Mouse (Mus musculus): ENCODE measurements around the gene Prr27.

Gene Prr27

DNA sequence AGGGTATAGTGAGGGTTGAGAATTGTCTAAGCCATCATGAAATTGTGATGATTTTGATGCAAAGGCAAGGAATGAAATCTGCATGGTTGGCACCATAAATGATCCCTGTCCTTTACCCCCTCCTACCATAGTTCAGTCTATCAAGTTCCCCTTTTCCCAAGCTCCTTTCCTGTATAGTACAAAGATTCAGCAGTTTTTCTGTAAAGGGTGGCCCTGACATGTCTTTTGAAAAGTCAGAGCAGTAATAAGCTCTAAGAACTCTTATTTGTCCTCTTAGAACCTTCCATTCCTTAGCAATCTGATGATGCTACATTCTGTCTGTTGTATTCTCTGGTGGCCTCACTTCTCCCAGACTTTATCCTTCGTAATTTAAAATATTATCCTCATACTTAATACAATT, at the start of gene Prr27:
TSS of gene Prr27 (plus strand) at position 301 of the 400 bp plus-strand sequence.
- in situ Hi-C loops (cut with MboI), result no loop called here

DNA sequence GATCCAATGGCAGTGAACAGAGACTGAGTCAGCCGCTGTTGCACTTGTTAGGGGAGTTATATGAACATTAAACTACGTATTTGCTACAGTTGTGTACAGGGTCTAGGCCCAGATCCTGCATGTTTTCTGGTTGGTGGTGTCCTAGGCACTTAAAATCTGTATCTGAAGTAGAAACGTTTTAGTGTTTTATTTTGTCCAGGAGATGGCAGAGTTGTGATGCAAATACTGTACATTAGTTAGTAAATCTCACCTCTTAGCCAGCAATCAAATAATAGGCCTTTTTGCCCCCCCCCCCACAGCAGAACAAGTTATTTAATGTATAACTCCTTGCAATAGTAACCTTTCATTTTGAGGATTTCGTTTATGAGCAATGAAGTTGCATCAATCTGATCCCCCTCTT, 42.8 kb upstream of the Prr27 start:
- in situ Hi-C loops (cut with MboI), result no loop called here

DNA sequence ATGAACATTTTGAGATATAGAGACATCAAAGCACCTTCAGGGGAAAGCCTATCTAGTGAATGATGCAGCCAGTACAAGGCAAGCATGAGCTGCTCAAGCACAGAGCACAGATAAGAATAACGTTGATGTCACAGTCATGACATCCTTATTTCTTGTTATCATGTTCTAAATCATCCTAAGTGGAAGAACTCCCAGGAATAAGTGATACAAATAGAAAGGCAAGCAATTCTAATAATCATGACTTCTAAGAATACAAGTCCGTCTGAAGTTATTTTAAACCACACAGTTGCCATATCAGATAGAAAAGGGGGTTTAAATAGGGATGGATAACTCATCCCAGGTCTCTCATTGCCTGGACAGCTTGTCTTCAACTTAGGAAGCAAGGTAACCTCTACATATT, 17.7 kb upstream of the Prr27 start, which contains the start of gene Csn1s2b:
TSS of gene Csn1s2b (plus strand) at position 301 of the 400 bp plus-strand sequence.
- in situ Hi-C loops (cut with MboI), result no loop called here

DNA sequence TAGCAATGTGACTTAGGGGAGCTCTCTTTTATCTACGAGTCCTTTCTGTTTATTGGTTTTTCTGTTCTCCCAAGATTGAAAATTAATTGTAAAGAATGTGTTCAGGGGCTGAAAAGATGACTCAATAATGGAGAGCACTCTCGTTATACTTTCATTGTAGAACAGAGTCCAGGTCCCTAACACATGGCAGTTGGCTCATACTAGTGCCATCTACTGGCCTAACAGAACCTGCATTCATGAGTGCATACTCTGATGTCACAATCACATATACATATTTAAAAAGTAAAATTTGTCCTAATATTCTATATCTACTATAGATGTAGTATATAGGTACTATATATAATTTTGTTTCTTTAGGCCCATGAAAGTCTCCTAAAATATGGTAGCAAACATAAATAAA, 16.2 kb upstream of the Prr27 start:
- in situ Hi-C loops (cut with MboI), result no loop called here

DNA sequence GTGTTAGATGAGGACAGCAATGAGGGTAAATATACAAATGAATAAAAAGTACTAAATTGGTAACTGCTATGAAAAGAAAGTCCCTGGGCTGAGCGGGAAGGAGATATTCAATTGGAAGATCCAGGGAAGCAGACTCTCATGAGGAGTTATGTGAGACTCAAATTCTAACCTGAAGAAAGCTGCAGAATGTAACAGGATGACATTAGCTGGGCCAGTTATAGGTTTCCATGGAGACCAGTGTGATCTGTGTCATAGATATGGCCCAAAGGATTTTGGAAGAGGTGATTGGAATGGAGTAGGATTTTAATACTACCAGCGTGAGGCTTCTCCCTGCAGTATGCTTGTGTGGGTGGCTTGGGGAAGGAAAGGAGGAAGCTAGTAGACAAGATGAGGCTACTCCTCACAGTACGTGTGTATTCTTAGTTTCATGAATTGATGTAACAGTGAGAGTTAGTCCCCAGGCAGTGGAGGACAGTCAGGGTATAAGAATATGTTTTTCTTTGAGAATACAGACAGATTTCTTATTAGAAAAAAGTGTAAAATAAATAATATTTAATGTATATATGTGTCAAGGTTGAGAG, 29.7 kb downstream of the Prr27 start:
- in situ Hi-C loops (cut with MboI), result no loop called here

DNA sequence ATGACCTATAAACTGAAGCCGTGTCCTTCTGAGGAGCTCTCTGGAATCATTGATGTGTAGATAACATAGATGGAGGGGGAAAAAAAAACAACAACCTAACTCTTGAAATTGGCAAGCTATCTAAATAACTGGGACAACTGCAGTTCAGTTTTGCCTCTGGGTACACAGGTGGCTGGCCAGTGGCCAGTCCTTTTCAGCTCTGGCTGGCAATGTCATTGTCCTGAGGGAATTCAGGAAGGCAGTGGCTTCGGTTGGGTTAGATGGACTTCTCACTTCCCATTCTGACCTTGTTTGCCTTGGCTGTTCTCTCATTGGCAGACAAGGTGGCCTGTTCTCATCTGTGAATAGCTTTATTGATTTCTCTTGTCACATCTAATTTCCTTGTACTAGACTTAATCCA, 44.6 kb downstream of the Prr27 start:
- in situ Hi-C loops (cut with MboI), result no loop called here

DNA sequence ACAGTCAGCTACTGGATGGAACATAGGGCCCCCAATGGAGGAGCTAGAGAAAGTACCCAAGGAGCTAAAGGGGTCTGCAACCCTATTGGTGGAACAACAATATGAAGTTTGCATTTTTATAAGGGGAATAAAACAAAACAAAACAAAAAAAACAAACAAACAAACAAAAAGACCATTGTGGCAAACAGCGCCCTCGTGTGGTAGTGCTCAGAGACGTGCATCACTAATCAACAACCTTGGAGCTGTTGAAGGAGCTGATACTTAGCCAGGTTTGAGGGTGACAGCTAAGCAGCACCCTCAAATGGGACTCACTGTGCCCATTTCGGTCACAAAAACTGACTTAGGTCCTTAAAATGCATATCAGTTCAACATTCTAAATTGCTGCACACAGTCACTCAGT, 45.9 kb downstream of the Prr27 start:
- in situ Hi-C loops (cut with MboI), result no loop called here

DNA sequence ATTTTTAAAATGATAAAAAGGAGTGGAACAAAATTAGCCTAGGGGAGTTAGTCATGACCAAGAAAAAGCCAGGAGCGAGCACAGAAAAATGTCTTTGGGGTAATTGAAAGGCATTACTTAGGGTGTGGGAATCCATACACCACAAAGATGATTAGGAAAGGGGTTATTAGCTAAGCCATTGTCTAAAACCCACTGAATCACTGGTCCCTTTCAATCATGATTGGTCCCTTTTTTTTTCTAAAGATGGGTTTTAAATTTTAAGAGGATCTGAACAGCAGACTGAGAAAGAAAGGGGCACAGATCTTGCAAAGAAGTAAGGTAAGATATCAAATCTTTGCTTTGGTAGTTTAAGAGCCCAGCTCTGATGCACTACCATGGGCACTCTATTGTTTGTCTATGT, 59.2 kb downstream of the Prr27 start, which contains the start of gene Odam:
TSS of gene Odam (plus strand) at position 301 of the 400 bp plus-strand sequence.
- in situ Hi-C loops (cut with MboI), result no loop called here

Data from mature B cell (primary cell).